Mouse (Mus musculus) heart, postnatal 0 days (tissue): ENCODE results near the gene Gm49345.

Source experiments
- CTCF ChIP-seq: IDR thresholded peaks from 2 replicates; pipeline ENCODE4 v1.5.1; 2016; ENCODE audit warnings: antibody characterized with exemption, control low read depth, low read depth
- EP300 ChIP-seq: IDR thresholded peaks from 2 replicates; pipeline ENCODE4 v1.6.1; 2016; ENCODE audit warnings: antibody characterized with exemption, low read depth

- TF ChIP-seq CTCF (no peak), EP300 (no peak)
These were observed 83.8 kb downstream of the Gm49345 start, which contains the start of gene Zfp748 for GRCm38 (mm10) chr13:67553730-67554129.
